Mouse (Mus musculus) kidney, embryonic 15.5 days (tissue): ENCODE data around the gene Tbc1d17. TPM values are rescaled to one million over a fixed set of nuclear protein-coding genes. Genes with fewer than 3 reads are reported as not detected.

Experiments
- ATAC-seq: fragments of 200-750 bp; cut with Nextera tagmentation; replicated peaks from 2 replicates; pipeline ENCODE4 v1.8.0; 2017; ENCODE audit warnings: moderate TSS enrichment; ENCODE audit not compliant: low FRiP score
- H3K27ac ChIP-seq: fragments of 300-500 bp; sonication (generic); 2 replicates; pipeline ENCODE4 v1.5.1; 2015; ENCODE audit warnings: mild to moderate bottlenecking, inconsistent platforms
- H3K27me3 ChIP-seq: fragments of 300-500 bp; sonication (generic); 2 replicates; pipeline ENCODE4 v1.6.1; 2015; ENCODE audit warnings: inconsistent platforms
- H3K36me3 ChIP-seq: fragments of 300-500 bp; sonication (generic); 2 replicates; pipeline ENCODE4 v1.6.1; 2015; ENCODE audit warnings: inconsistent platforms
- H3K4me1 ChIP-seq: fragments of 300-500 bp; sonication (generic); 2 replicates; pipeline ENCODE4 v1.6.1; 2015; ENCODE audit warnings: inconsistent platforms
- H3K4me2 ChIP-seq: fragments of 300-500 bp; sonication (generic); 2 replicates; pipeline ENCODE4 v1.6.1; 2015; ENCODE audit warnings: moderate library complexity, mild to moderate bottlenecking, inconsistent platforms
- H3K4me3 ChIP-seq: fragments of 300-500 bp; sonication (generic); replicated peaks from 2 replicates; pipeline ENCODE4 v1.5.1; 2015; ENCODE audit warnings: mild to moderate bottlenecking, inconsistent platforms
- H3K9ac ChIP-seq: fragments of 300-500 bp; sonication (generic); 2 replicates; pipeline ENCODE4 v1.6.1; 2015; ENCODE audit warnings: mild to moderate bottlenecking, inconsistent platforms
- H3K9me3 ChIP-seq: fragments of 300-500 bp; sonication (generic); replicated peaks from 2 replicates; pipeline ENCODE4 v1.6.1; 2016; ENCODE audit warnings: inconsistent platforms
- WGBS: fragments of 180-500 bp; shearing (Covaris S2); methylation state at CpG from one replicate; pipeline ENCODE4 v1.1.7; 2015; ENCODE audit warnings: mixed read lengths; 5-methylcytosine and 5-hydroxymethylcytosine counted together
- microRNA counts: library from miRNA; unstranded; fragments of <30 nt; microRNA quantifications from one replicate; lab custom pipeline; 2016
- microRNA-seq: library from miRNA; unstranded; fragments of <30 nt; microRNA quantifications from one replicate; pipeline ENCODE4, GENCODE M21; 2016
- polyA plus RNA-seq: library from polyadenylated mRNA; unstranded; fragments of >200 nt; fragmentation: Nextera tagmentation; extraction: Ambion mirVana; gene quantifications from 2 replicates; pipeline ENCODE4 v1.2.1, GENCODE M21; 2015

Gene Tbc1d17
- polyA plus RNA-seq, 1 experiment from 2014 or later = 81.0 TPM

DNA sequence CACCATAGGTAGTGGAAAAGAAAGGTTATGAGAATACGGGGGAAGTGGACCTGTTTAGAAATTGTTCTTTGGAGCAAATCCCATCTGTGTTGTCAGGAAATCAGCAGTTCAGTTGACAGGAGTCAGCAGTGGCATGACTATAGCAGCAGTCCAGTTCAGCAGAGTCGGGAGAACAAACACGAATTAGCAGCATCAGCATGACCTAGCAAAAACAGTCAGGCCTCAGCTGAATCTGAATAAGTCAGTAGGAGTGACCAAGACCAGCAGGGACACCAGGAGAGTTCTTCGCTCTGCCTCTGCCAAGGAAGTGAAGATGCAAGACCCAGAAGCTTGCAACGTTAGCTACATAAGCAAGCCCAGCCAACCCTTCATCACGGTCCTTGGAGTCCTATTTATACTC lies 56.1 kb downstream of the Tbc1d17 start:
- WGBS = 84% methylated on average over 6 of the region's 6 CpGs
- no peak for ATAC-seq
- no peaks in the 10 kb centered on the region for H3K36me3 ChIP-seq
- no peaks in the 10 kb centered on the region for H3K4me1 ChIP-seq
- no peak overlapping the region for H3K27ac ChIP-seq
- H3K27me3 ChIP-seq = no peaks in the 10 kb centered on the region
- no peak overlapping the region for H3K4me3 ChIP-seq
- no peaks in the 10 kb centered on the region; the same call in 1 of the 2 replicates for H3K9me3 ChIP-seq
- H3K9ac ChIP-seq = no peak overlapping the region
- H3K4me2 ChIP-seq = no peak overlapping the region

GRCm38 (mm10) chr7:44790066-44790465 lies 58.8 kb downstream of the Tbc1d17 start:
- H3K27me3 ChIP-seq = no peaks in the 10 kb centered on the region
- no peak for ATAC-seq
- no peaks in the 10 kb centered on the region for H3K36me3 ChIP-seq
- H3K9me3 ChIP-seq = no peaks in the 10 kb centered on the region; the same call in 1 of the 2 replicates
- no peak overlapping the region for H3K27ac ChIP-seq
- H3K4me3 ChIP-seq = no peak overlapping the region
- H3K9ac ChIP-seq = no peak overlapping the region
- 38% methylated on average over 4 of the region's 4 CpGs for WGBS
- H3K4me1 ChIP-seq = no peaks in the 10 kb centered on the region
- H3K4me2 ChIP-seq = no peak overlapping the region

DNA sequence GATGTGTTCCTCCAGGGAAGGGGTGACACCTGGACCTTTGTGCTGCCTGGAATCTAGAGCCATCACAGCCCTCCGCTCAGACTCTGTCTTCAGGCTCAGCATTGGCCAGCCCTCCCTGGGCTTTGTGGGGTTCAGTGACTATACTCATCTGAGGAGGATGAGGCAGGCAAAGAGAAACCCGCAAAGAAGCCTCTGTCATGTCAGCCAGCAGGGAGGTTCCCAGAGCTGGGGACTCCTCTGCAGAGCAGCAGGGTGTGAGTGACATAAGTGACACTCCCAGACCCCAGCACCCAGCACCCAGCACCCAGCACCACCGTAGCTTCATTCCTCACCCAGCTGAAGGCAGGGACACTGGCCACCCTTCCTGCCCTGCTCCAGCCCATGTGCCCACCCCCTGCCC lies 59.3 kb downstream of the Tbc1d17 start:
- no peaks in the 10 kb centered on the region for H3K36me3 ChIP-seq
- 70% methylated on average over 3 of the region's 3 CpGs for WGBS
- H3K9ac ChIP-seq = no peak overlapping the region
- H3K4me2 ChIP-seq = no peak overlapping the region
- H3K9me3 ChIP-seq = no peaks in the 10 kb centered on the region
- no peak for ATAC-seq
- H3K27me3 ChIP-seq = no peaks in the 10 kb centered on the region
- H3K27ac ChIP-seq = no peak overlapping the region
- H3K4me3 ChIP-seq = no peak overlapping the region
- no peaks in the 10 kb centered on the region for H3K4me1 ChIP-seq

MicroRNAs within 50 kb of the gene (microRNA counts, 519-probe panel; counts per million panel counts)
- microRNA mmu-miR-707 (lab: Ali Mortazavi, UCI) = 31.7 counts per million

Small RNAs within 50 kb of the gene (microRNA-seq; reads per million reads assigned to microRNA genes)
- gene Mir707 = not detected

Other genes with a start within 250 kb of the Tbc1d17 start
- gene Myh14, start 178.2 kb downstream of the Tbc1d17 start, polyA plus RNA-seq = 1.6 and 2.7 TPM in 2 replicates
- gene Izumo2, start 140.3 kb downstream of the Tbc1d17 start, polyA plus RNA-seq = not detected in 2 replicates
- gene Vrk3, start 100.7 kb downstream of the Tbc1d17 start, polyA plus RNA-seq = 42.7 and 47.8 TPM in 2 replicates
- 2.1 and 2.7 TPM in 2 replicates for gene Zfp473, start 98.0 kb downstream of the Tbc1d17 start, polyA plus RNA-seq
- 93.5 and 100 TPM in 2 replicates for gene Nup62, start 33.0 kb downstream of the Tbc1d17 start, polyA plus RNA-seq
- gene Il4i1, start 32.7 kb downstream of the Tbc1d17 start, polyA plus RNA-seq = 1.1 and 1.7 TPM in 2 replicates
- 4.2 and 4.3 TPM in 2 replicates for gene Atf5, start 32.4 kb downstream of the Tbc1d17 start, polyA plus RNA-seq
- gene Akt1s1, start 88 bp downstream of the Tbc1d17 start, polyA plus RNA-seq = 108 and 118 TPM in 2 replicates
- 31.1 and 33.6 TPM in 2 replicates for gene Pnkp, start 8.1 kb upstream of the Tbc1d17 start, polyA plus RNA-seq
- gene Ptov1, start 20.7 kb upstream of the Tbc1d17 start, polyA plus RNA-seq = 411 and 437 TPM in 2 replicates
- gene Med25, start 43.6 kb upstream of the Tbc1d17 start, polyA plus RNA-seq = 103 and 126 TPM in 2 replicates
- gene Fuz, start 47.0 kb upstream of the Tbc1d17 start, polyA plus RNA-seq = 22.3 and 24.0 TPM in 2 replicates
- gene Ap2a1, start 80.4 kb upstream of the Tbc1d17 start, polyA plus RNA-seq = 74.2 and 79.1 TPM in 2 replicates
- 0.14 TPM in 2 replicates for gene Tsks, start 94.1 kb upstream of the Tbc1d17 start, polyA plus RNA-seq
- gene Cpt1c, start 125.8 kb upstream of the Tbc1d17 start, polyA plus RNA-seq = 19.2 and 25.1 TPM in 2 replicates
- 704 and 710 TPM in 2 replicates for gene Prmt1, start 137.5 kb upstream of the Tbc1d17 start, polyA plus RNA-seq
- gene Irf3, start 148.6 kb upstream of the Tbc1d17 start, polyA plus RNA-seq = 86.4 and 90.4 TPM in 2 replicates
- 60.7 and 66.5 TPM in 2 replicates for gene Bcl2l12, start 149.6 kb upstream of the Tbc1d17 start, polyA plus RNA-seq
- 35.5 and 40.1 TPM in 2 replicates for gene Scaf1, start 167.3 kb upstream of the Tbc1d17 start, polyA plus RNA-seq
- gene Rras, start 168.9 kb upstream of the Tbc1d17 start, polyA plus RNA-seq = 32.6 and 43.2 TPM in 2 replicates
- gene Prr12, start 203.8 kb upstream of the Tbc1d17 start, polyA plus RNA-seq = 10.3 and 11.3 TPM in 2 replicates
- gene Nosip, start 213.3 kb upstream of the Tbc1d17 start, polyA plus RNA-seq = 71.5 and 79.5 TPM in 2 replicates
- 33.7 and 36.2 TPM in 2 replicates for gene Prrg2, start 213.6 kb upstream of the Tbc1d17 start, polyA plus RNA-seq
- 322 and 362 TPM in 2 replicates for gene Rcn3, start 243.1 kb upstream of the Tbc1d17 start, polyA plus RNA-seq